Mouse (Mus musculus) frontal cortex, postnatal 25 days (tissue): ENCODE measurements around the gene Arid1a.
A peak's percentile ranks its signal among the peaks of the same experiment; 100 is the strongest.
"Not testable (repeated sequence)": the region's sequence is repeated elsewhere in the genome, so short reads cannot be mapped to it uniquely, and the experiment has no call there.

Experiments
- DNase-seq, 2 experiments: peaks; one replicate each; pipeline ENCODE4 v3.0.0; 2022; ENCODE audit warnings: low spot score in 2 of 2

Arid1a gene

DNA sequence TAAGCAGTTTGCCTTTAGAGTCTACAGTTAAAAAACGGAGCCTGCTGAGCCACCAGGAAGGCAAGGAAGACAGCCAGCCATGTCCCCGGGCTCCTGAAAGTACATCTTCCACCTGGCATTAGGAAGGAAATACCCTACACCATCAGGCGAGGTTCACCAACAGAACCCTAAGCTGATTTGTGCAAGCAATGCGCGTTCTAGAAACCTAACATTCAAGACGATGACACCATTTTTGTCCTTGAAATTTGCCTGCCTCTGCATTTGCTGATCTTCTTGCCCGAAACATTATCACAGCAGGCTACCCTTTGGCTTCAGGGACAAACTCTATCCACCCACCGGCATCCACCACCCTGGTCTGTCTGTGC is 82.3 kb downstream of the Arid1a start:
- no peak for DNase-seq

DNA sequence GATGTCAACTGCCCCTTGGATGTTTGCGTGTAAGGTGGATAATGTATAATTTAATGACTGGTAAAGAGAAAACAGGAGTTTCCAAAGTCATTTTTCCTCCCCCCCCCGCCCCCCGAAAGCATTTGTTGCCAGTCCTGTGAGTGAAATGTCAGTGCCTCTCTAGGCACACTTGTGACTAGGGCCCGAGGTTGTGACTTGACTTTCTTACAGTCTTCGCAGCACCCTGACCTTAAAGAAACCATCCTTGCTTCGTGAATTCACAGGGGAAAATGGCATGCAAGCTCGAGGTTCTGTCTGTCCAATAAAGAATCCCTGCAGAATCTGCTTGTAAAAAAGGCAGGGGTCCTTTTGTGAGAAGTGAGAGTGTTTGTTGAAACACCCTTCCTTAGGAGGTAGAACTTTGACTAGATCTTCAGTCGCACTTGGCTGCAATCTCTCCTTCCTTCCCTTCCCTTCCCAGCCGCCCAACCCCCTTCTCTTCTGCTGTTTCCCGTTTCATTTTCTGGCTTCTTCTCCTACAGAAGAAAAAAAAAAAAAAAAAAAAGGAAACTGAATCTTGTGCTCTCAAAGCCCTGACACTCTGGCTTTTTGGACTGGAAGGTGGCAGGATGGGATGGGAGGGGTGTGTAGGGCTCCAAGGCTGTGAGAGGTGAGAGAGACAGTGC is 82.8 kb downstream of the Arid1a start:
- no peak for DNase-seq

DNA sequence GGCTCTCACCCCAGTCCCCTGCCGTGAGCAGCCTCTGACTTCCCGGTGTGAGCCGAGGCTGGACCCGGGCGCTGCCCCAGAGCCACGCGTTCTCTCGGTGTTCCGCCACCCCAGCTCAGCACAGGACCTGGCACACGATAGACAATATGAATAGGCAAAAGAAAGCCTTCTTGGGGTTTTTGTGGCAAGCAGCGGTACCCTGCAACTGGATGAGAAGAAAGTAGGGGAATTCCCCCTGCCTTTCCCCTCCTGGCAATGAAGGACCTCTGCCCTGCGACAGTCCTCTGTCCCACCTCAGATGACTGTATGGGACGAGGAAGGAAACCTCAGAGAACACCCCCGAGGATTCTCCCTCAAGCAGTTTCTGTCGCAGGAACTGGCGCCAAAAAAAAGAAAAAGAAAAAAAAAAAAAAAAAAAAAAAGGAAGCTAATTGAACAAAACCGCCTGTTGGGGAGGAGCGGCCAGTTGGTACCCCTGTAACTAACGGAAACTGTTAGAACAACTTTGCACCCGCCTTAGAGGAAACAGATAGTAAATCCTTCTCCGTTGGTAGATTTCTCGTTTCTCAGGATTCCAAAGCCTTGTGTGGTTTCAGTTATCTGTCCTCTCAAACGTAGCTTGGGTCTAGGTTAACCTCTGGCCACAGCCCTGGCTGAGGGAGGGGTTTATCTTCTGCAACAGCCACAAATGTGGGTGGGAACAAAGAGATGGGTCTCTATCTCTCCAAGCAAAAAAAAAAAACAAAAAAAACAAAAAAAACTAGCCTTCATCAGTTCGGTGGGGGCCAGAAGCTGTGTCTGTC is 83.5 kb downstream of the Arid1a start:
- DNase-seq: no peak

DNA sequence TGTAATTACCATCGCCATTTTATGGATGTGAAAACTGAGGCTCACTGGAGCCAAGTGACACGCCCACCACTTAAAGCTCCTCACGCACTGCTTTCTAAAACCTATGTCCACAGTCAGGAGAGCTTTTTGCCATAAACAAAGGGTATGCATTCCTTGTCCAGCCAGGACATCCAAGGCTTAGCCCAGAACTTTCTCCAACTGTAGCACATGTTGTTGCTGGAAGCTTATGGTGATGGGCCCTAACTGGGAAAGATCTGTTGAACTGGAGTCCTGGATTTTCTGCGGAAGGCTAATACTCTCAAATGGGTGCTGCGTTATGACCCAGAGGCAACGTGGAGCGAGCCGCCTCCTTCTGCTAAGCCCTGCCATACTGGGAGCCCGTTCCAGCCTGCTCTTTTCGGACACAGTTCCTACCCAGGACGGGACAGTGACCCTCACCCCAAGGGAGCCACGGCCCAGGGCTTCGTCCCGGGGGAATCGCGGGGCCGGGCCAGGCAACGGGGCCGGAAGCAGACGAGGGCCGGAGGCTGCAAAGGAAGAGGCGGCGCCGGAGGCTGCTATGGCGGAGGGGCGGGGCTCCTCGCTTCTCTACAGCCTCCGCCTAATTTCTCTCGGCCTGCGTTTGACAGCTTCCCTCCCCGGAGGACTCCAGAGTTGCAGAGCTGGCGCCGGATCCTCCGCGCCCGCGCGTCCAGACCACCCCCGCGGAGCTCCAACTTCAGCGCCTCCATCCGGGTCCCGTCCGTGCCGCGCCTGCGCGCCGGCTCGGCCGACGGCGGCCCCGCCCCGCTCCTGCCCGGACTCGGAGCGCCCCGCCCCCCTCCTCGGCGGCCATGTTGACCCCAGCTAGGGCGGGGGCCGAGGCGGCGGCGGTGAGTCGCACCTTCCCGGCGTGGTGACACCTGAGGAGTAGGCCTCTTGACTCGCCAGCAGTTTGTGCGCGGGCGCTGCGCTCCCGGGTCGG is 84.4 kb downstream of the Arid1a start, which contains the start of gene Pigv:
TSS of gene Pigv (minus strand) at position 767 of the 964 bp plus-strand sequence.
- peak; percentile 89 to 92 for DNase-seq

DNA sequence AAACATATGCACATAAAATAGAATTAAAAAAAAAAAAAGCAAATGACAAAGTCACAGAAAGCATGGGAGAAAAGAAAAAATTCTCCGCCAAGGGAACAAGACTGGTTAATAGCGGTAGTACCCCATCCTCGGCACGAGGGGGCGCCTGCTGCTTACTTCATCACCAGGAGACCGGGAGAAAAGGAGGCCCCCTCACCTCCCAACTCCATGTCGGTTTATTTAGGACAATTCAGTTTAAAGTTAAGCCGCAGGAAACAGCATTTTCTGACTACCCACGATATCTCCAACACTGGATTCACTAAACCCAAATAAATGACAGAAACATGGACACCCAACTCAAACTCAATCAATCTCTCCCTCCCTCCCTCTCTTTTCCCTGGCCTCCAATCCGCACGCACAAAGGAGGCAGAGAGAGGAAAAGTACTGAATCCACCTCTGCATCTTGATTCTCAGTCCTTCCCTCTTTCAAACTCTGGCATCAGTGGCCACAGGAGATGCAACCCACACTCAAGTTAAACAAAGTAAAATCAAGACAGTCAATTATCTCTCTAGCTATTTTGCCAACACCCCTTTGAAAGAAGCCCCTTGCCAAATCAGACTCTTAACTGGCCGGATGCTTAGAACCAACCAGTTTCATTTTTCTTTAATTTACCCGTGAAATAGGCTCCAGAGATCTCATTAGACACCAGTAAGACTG is 85.2 kb downstream of the Arid1a start:
- DNase-seq: peak; percentile 78 to 79

DNA sequence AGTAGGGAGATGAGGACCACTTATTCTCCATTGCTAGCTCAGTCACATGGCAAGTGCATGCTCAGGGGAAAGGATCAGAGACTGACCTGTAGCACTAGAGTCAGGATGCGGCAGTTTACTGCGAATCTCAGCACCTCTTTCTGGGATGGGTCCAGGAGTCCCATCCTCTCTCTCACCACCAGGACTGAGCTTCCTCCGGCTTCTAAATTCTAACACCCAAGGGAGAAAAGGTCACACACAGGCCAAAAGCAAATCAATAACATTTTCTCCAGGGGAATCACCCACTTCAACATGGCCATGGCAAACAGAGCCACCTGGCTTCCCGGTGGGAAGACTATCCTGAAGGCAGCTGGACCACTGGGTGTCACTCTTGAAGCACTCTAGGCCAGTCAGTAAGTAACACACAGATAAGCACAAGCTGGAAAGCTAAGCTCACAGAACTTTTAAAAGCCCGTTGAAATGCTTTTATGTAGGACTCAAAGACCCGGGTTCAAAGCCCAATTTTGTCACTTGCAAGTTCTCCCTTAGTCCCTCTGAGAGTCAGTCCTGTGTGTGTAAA is 86.8 kb downstream of the Arid1a start:
- no peak for DNase-seq

DNA sequence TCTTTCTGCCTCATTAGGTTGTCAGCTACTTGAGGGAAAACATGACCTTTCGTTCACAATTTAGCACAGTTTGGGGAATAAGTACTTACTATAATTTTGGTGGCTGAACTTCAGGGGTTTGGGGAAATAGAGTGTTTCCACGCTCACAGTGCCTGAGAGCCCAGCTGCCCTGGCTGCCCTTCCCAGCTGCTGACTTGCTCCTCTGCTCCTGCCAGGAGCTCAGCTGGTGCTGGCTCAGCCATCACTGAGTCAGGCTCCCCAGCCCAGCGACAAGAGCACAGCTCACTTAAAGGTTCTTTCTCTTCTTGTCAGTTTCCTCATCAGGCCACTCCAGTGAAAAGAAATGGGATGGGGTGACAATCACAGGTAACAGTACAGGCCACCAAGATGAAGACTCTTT is 88.0 kb downstream of the Arid1a start:
- DNase-seq: no peak

DNA sequence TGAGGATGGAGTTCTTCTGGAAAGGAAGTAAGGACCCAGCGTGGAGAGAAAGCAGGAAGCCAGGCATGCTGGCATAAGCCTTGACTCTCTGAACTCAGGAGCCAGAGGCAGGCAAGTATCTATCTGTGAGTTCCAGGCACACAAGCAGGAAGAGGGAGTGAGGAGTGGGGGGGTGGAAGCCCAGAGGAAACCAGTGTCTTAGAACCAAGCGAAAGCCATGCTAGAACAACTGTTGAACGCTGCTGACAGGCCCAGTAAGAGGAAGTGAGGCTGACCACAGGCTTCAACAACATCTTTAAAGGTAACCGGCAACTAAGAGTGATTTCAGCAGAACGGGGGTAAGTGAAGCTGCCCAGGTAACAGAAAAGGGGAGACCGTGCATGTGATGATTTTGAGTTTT is 90.4 kb downstream of the Arid1a start:
- DNase-seq: no peak

DNA sequence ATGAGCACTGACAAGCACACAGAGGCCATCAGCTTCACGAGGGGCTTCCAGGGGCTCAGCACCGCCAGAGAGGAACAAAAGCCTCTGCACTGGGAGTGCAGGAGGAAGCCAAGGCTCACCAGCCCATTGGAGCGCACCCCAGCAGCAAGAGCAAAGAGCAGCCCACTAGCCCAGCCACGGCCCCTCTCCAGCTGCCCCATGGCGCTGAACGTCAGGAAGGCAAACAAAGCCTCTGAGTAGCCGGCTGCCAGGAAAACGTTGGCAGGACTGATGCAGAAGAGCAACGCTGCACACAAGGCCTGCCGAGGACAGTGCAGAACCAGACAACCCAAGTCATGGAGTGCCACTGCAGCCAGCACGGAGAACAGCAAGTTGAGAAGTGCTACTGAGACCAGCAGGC is 91.5 kb downstream of the Arid1a start:
- DNase-seq: no peak

DNA sequence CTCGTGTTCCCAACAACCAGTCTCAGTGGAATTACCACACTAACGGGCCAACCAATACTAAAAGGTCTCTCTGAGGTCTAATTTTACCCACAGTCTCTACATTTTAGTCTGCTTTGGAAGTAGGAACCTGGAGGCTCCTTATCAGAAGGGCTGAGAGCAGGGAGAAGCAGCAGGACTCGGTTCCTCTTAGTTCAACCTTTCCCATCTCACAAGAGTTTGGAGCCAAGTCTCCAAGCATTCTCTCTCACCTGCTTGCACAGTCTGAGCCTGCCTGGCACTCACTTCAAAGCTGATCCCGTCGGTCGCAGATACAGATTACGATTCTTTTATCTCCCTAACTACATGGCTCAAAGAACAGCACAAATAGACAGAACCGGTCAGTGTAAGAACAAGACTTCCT is 93.6 kb downstream of the Arid1a start:
- no peak for DNase-seq

DNA sequence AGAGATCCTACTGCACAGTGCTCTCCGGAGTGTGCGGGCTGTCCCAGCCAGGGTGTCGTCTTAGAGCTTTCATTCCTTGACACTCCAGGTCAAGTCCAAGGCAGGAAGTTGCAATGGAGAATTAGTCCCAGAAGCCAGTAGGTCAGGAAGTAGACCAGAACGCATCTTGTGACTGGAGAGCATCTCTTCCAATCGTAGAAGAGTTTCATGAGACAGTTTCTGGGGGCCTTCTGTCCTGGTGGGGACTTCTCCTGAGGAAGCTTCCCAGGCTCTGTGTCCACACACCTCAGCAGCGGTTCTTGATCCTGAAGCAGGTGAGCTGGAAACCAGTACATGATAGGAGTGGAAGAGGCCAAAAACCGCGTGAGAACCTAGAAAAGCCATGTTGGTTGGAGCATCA is 94.1 kb downstream of the Arid1a start:
- DNase-seq: no peak

DNA sequence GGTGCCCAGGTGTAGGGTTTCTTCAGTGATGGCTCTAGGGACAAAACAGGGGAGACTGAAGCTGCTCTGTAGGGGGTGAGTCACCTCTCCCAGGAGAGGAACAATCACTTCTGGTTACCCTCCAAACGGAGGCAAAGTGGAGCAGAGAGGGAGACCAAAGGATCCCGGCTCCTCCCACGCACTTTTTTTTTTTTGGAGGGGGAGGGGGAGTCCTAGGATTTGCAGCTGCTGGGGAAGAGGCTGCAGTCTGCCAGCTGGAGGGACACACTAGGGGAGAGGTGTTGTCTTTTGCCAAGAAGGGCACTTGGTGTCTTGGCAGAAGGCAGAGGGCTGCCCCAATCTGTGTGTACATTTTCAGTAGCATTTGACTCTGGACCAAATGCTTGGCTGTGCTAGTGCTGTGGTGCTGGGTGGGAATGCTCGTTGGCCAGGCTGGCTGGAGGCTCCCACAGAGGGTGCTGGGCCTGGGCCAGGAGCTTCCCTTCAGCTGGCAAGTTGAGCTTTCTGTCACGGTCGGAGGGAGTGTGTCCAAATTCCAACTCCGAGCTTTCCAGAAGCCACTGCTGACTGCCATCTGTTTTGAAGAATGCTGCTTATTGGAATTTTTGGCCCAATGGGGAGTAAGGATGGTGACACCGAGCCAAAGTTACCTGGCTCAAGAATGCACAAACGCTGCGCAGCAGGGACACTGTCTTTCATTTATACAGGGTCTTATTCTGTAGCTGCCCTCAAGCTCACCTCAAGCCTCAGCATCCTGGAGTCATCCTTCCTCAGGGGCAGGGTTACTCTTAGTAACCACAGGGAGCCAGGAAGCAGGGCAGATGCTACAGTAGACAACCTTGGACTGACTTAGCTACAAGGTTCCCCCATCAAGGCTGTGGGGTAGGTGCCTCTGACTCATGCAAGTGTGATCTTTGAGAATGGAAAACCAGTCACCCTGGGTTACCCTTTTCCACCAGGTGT is 96.1 kb downstream of the Arid1a start:
- peak; percentile 50 to 69 for DNase-seq

DNA sequence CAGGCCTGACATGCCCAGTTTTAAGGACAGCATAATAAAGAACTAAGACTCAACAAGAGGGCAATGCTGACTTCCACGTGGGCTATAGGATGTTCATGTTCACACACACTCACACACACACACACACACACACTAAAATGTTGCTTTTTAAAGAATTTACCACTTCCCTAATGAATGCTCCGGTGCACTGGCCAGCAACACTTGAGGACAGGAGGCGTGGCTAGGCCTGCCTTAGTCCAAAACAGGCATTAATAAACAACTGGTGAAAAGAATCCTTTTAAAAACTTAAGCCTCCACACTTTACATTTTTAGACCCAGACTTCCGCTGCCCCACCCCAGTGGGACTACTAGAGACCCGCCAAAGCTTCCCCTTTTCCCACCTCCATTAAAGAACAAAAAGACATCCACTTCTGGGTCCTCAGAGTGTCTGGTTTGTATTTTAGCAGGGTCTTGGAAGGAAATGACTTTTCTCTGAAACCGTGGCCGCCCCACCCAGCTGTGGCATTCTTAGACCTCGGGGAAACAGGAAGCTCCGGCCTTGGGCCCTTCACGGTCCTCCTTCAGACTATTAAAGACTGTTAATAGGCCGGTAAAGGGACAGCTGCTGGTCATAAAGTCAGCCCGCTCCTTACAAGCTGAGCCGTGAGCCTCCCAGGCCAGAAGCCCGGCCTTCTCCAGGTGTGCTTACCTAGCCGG is 96.9 kb downstream of the Arid1a start:
- DNase-seq: no peak

DNA sequence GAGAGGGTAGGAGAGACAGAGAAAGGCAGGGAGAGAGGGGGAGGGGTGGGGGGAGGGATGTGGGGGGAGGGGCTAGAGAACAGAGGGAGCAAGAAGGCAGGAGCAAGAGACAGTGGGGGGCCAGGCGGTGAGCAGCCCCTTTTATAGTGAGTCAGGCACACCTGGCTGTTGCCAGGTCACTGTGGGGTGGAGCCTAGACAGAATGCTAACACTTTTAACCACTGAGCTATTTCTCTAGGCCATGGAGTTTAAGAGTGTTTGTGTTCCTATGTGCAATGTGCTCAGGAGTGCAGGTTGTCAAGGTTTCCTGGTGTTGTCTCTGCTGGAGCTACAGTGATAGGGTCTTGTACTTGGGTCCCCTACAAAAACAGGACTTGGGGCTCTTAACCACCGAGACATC is 97.8 kb downstream of the Arid1a start:
- DNase-seq: no peak

DNA sequence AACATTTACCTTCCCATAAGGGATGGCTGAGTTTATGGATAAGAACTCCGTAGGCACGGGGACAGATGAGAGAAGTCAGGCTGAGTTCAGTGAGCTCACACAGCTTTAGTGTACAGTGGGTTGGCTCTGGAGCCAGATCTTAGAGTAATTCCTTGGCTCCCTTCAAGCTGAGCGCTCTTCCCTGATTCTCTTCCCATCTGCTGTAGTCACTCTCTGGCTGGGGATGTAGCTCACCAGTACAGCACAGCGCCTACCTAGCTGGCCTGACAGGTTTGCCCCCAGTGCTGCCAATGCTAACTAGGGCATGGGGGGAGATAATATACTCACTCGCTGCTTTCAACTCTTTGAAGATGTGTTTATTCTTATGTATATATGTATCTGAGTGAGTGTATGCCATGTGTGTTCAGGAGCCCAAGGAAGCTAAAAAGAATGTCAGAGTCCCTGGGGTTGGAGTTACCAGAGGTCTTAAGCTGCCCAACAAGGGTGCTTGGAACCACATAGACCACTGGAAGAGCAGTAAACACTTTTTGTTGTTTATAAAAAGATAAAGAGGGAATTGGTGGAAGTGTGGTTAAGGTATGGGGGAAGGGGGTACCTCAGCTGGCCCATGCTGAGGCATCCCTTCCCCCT is 98.6 kb downstream of the Arid1a start:
- DNase-seq: no peak

DNA sequence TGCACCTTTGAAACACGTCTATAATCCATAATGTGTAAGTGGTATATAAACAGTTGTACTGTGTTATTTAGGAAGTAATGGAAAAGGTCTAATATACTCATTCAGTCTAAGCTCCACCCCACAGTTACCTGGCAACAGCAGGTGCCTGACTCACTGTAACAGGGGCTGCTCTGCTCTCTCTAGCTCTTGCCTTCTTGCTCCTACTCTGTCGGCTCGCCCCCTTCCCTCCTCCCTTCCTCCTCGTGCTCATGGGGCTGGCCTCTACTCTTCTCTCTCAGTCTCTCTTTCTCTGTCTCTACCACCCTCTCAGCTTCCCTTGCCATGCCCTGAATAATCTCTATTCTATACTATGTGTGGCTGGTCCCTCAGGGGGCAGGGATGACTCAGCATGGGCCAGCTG is 99.6 kb downstream of the Arid1a start:
- DNase-seq: no peak

DNA sequence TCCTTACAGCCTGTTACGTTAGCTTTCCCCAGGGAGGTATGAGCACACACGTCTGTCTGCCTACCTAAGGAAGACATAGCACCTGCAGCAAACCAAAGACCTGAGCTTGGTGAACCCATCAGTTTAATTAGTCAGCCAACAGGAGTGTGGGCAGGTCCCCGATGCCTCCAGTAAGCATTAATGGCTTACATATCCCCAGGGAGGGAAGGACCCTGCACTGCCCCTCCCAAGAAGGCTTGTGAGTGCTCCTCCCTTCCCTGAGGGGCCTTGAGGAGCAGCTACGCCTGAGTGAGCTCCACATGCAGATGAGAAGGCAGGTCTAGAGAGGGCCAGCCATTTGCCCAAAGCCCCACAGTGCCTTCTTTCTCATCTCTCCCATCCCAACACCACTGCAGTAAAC is 100.3 kb downstream of the Arid1a start:
- no peak for DNase-seq

DNA sequence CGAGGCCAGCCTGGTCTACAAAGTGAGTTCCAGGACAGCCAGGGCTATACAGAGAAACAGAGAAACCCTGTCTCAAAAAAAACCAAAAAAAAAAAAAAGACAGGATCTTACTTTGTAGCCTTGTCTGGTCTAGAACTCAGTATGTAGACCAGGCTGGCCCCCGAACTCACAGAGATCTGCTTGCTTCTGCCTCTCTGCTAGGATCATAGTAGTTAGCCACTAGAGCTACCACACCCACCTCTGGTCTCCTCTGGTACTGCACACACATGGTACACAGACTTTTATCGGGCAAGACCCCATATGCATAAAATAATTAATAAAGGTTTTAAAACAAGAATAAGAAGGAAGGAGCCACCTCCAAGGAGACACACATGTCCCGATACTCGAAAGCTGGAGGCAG is 102.5 kb downstream of the Arid1a start:
- not testable (repeated sequence) for DNase-seq

DNA sequence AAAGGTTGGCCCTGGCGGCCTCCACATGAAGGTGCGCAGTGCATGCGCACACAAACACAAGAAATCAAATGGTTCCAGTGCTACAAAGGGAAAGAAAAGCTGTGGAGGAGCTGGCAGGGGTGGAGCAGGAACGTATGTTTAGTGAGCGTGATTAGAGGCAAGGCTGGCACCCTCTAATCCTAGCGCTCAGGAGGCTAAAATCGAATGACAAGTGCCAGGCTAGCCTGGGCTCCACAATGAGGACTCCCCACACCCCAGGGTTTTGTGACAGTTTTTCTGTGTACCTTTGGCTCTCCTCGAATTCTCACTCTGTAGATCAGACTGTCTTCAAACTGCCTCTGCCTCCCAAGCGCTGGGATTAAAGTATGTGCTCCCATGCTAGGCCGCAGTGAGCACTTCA is 103.8 kb downstream of the Arid1a start:
- no peak for DNase-seq
